Mouse (Mus musculus): ENCODE measurements around the gene Entpd7.

Gene Entpd7

DNA sequence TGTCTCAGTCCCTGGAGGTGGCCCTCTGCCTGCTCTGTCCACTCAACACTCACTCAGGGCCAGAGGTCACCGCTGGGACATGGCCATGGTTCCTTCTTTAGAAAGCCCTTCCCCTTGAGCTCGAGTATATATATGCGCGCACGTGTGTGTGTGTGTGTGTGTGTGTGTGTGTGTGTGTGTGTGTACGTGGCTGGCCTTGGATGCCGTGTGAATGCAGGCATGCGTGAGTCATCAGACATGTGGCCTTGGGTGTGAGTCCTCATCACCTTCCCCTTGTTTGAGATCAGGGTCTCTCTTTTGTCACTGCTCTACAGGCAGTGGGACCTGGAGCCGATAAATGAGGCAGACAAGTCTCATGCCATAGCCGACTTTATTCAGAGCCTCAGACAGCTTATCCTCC is 34.0 kb downstream of the Entpd7 start:
- DNase-seq (ENCODE audit: low spot score in 2 of 2): no peak

DNA sequence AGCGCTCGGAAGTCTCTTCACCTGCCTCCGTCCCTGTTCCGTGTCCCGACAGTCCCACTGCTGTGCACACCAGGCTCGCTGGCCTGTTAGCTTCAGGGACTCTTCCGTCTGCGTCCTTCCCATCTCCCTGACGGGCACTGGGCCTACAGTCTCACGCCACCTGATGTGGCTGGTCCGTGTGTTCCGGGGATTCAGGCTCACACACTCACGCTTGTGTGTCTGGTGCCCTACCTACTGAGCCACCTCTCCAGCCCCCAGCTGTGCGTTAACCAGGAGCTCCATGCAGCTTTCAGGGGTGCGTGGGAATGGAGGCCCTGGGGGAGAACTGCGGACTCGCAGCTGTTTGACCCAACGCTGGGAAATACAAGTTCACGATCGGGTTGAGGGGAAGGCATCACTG is 34.7 kb downstream of the Entpd7 start:
- DNase-seq (ENCODE audit: low spot score in 2 of 2): no peak

DNA sequence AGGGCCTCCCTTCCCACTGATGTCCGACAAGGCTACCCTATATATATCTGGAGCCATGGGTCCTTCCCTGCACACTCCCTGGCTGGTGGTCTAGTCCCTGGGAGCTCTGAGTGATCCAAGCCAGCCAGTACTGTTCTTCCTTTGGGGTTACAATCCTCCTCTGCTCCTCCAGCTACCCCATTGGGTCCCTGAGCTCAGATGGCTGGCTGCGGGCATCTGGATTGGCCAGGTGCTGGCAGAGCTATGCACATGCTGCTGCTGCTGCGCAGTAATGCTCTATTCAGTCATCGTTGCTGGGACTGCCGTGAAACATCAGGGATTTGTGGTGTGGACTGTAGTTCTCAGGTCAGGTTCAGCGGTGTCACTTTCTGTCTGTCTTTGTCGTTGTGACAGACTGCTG is 35.3 kb downstream of the Entpd7 start:
- no peak for DNase-seq (ENCODE audit: low spot score in 2 of 2)

DNA sequence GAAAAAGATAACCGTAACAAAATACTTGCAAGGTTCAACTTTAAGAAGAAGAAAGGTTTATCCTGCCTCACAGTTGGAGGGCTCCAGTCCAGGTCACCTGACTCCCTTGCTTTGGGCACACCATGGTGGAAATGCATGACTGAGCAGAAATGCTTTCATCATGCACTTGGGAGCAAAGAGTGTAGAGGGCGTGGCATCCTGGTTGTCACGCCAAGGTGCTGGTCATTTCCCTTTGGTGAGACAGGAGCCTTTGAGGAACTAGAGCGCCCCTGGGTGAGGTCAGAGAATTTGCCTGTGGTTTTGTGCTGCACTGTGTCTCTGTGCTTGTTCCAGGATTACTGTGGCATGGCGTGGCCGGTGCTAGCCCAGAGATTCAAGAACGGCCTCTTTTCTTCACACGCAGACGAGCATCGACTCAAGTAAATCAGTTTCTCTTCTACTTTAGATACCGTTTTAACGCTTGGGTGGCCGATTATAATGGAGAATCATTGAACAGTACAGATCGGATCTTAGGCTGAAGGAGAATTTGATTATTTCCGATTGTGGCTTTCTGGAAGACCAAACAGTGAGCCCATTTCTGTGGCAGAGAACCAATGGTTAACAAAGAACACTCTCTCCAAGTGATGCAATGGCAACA is 37.2 kb downstream of the Entpd7 start:
- peak in 1 of 2 experiments; percentile 47 for DNase-seq (ENCODE audit: low spot score in 2 of 2)

DNA sequence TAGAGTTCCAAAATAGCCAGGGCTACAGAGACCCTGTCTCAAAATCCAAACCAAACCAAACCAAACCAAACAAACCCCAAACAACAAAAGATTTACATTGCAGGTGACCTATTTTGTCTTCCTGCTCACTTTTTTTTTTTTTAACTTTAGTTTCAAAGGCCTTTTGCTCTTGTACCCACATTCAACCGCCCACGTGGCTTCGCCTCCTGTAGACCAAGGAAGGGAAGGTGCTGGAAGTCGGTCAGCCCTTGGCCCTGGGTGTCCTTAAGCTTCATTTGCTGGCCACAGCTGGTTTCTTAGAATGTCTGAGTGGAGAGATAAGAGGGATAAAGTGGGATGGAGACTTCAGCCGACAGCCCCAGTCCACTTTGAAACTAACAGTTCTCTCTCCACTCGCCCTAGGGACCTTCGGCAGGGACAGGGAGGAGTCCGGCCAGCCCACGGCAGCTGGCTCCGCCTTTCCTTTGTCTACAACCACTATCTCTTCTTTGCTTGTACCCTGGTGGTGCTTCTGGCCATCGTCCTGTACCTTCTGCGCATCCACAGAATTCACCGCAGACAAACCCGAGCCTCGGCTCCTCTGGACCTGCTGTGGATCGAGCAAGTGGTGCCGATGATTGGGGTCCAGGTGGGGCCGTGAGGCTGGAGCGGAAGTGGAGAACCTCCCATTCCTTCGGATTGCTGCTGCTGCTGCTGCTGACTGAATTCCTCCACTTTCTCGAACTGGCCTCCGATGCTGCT is 40.0 kb downstream of the Entpd7 start:
- DNase-seq (ENCODE audit: low spot score in 2 of 2): no peak

DNA sequence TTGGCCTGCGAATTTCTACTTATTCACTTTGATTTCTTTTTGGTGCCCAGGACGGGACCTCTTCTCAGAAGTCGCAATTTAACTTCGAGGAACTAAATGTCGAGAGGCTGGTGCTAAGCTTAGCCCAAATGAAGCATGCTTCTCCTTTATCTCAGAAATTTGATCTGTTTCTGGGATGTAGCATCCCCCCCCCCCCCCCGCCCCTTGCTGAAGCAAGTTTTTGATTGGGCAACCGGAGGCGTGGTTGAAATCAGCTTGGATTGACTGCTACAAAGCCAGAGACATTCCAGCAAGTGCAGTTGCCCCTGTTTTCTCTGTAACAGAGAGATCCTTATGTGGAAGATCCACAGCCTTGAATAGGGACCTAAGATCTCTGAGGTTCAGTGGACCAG is 40.6 kb downstream of the Entpd7 start:
- DNase-seq (ENCODE audit: low spot score in 2 of 2): no peak

DNA sequence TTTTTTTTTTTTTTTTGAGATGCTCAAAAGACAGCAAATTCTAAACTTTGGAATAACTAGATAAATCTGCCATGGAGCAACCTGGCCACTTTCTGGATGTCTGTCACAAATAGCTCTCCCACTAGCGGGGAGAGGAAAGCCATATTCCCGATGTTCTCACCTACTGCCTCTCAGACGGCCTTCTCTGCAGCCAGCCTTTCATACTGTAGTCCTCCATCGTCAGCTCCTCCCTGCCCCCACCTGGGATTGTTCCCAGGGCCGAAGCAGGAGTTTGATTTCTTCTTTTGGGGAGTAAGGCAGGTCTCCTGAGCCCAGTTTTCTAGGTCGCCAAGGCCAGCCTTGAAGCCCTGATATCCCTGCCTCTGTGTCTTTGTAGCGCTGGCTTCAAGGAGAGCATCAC is 41.7 kb downstream of the Entpd7 start:
- no peak for DNase-seq (ENCODE audit: low spot score in 2 of 2)

DNA sequence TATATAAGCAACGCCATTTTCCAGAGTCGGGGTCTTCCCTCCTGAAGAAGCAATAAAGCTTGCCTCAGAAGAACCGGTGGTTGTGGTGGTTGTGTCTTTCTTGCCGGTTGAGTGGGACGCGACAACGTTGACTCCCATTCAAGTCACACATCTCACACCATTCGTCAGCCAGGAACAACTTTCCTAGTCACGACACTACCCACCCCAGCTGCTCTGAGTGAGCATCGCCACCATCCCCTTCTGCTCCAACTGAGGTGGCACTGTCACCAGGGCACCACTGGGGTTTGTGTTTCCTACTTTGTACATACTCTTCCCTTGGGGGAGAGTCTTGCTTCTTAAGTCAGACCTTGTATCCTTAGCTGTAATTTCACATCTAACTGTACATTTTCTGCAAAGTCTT is 48.9 kb downstream of the Entpd7 start:
- no peak for DNase-seq (ENCODE audit: low spot score in 2 of 2)

DNA sequence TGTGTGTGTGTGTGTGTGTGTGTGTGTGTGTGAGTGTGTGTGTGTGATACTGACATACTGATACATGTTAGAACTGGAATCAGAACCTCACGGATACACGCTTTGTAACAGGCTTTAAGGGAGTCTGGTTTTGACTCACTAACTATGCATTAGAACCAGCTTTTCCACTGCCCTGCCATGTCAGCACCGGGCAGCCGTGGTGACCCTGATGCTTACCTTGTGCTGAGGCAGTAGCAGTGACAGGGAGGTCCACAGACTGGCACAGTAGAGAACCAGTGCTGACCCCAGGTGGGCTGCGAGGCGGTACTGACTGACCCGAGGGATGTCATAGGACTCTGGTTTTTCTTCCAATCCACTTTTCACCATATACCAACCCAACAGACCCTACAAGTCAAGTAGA is 53.9 kb downstream of the Entpd7 start:
- no peak for DNase-seq (ENCODE audit: low spot score in 2 of 2)

DNA sequence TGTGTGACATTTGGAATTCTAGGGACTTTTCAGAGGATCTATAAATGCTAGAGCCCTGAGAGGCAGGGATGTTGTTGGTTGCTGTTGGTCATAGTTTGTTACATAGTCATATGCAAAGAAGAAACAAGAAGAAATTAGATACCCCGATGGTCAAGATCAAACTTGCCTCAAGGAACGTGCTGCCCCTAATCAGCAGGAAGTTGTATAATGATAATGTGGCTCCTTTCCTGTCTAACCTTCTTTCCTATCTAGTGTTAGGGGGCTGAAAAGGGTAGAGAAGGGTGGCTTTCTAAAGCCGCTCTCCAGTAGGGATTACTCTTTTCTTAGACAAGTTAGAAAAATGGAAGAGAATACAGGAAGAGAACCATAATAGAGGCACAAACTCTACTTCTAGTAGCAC is 56.3 kb downstream of the Entpd7 start:
- no peak for DNase-seq (ENCODE audit: low spot score in 2 of 2)

DNA sequence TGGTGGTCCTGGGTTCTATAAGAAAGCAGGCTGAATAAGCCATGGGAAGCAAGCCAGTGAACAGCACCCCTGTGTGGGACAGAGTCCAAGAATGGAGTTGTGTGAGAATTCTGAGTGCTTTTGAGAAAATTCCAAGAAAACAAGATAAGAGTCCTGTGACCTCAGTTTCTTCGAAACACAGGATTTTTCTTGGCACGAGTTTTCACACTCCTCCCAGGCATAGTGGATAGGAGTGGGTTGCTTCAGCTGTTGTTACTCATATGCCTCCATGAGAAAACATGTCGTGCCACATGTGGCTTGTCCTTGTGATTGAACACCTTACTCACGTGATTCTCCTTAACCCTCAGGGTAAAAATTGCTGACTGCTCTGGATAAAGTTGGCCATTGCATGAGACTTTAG is 58.4 kb downstream of the Entpd7 start:
- DNase-seq (ENCODE audit: low spot score in 2 of 2): no peak

DNA sequence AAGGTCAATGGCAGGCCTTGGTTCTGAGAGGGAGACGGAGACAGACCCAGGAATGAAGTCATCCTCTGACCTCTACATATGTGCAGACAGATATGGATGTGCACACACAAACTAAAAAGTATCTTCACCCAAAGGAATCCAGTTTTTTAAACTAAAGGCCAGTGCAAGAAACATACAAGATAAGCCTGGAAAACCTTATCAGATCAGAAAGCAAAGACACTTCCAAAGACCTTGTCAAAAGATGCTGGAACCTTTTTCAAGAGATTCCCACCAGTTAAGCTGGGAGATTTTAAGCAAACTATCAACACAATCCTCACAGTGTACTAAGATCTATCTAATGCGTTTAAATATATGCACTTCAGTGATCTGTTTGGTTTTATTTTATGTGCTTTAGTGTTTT is 60.5 kb downstream of the Entpd7 start:
- no peak for DNase-seq (ENCODE audit: low spot score in 2 of 2)

DNA sequence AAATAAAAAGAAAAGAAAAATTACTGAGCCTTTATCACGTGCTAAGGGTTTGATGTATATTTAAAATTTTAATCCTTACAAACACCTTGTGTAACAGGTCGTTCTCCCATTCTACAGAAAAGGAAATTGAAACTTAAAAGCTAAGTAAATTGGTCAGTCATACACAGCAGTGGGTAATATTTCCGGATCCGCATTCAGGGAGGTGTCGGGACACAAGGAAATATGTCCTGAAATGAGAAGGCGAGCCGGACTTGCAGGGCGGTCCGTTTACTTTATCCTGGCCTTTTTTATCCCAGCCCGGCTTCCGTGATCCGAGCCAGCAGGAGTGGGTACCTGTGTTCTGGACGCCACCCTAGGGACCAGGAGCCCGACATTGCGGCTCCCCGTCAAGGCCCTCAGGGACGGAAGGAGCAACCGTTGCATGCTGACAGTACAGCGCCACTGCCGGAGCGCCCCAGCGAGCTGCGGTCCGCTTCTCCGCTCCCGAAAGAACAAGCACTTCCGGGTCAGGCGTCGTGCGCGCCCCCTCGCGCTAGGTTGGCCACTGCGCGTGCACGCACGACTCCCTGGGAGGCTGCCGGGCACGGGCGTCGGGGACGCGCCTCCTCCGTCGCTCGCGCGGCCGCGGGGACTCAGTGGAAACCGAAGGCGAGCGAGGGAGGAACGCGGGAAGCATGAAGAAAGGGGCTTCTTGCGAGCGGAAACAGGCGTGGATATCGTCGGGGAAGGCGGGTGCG is 63.2 kb downstream of the Entpd7 start, which contains the start of the genes Cutc and Cox15:
Cutc (plus strand) TSS at position 508 of the 737 bp plus-strand sequence.
Cox15 (minus strand) TSS at position 512 of the 737 bp plus-strand sequence.
- DNase-seq (ENCODE audit: low spot score in 2 of 2): peak; percentile 90 to 93

DNA sequence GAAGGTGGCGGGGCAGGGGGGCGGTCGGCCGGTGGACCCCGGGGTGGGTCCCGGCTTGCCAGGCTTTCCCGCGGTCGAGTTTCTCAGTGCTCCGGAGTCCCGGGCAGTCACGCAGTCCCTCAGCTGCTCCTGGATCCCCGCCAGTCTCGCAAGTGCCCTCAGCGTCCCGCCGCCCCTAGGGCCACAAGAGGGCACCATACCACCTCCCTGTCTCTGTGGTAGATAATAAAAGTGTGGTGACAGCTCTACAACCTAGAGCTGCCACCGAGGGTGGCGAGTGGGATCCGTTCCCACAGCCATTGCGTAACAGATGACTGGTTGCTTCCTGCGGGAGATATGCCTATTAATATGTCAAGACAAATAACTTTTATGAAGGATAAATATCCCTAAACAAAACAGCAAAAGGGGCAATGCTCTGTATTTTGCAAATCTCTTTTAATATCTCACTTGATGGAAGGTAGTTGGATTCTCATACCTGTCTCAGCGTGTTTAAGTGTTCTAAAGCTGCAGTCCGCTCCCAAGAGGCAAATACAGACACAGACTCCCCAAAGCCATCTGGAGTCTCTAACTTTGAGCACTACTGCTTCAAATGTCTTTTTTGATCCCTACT is 63.9 kb downstream of the Entpd7 start:
- DNase-seq (ENCODE audit: low spot score in 2 of 2): peak; percentile 84 to 90

DNA sequence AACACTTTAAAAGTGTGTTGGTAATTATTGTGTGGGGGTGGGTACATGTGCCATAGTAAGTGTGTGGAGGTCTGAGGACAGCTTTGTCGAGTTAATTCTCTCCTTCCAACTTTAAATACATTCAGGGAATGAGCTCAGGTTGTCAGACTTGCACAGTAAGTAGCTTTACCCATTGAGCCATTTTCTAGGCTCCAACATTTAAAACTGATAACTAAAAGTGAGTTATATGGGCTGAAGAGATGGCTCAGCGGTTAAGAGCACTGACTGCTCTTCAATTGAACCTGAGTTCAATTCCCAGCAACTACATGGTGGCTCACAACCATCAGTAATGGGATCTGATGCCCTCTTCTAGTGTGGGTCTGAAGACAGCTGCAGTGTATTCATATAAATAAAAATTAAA is 64.8 kb downstream of the Entpd7 start:
- DNase-seq (ENCODE audit: low spot score in 2 of 2): no peak

DNA sequence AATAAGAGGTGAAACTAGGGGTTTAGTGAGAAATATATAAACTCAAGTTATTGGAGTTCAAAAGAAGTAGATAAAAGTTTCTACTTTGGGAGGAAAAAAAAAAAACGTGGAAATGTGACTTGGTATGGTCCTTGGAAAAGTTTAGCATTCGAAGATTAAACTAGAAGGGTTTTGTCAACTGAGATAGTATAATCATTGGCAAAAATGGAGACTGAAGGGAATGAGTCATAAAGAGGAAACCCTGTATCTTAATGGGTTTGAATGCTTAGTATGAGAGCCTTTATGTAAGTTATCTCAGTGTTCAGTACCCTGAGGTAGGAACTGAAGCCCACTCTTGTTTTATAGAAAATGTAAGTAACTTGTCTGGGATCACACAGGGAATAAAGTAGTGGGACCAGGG is 65.4 kb downstream of the Entpd7 start:
- DNase-seq (ENCODE audit: low spot score in 2 of 2): no peak

DNA sequence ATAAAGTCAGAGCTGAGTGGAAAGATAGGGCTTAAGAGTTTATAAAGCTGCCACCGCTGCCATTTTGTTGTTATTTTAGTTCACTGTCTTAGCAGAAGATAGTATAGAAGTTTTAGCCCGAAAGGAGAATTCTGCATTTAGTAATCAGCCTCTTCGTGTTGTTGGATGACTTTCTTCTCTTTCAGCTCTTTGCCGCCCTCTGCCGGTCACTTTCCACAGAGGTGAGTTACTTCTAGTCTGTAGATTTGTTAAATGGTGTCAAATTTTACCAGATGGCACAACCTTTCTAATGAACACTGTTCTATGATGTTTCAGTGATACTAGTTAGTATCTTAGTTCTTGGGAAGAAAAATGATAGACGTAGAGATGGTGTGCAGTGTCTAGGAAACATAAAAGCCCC is 71.0 kb downstream of the Entpd7 start:
- peak; percentile 53 to 72 for DNase-seq (ENCODE audit: low spot score in 2 of 2)

DNA sequence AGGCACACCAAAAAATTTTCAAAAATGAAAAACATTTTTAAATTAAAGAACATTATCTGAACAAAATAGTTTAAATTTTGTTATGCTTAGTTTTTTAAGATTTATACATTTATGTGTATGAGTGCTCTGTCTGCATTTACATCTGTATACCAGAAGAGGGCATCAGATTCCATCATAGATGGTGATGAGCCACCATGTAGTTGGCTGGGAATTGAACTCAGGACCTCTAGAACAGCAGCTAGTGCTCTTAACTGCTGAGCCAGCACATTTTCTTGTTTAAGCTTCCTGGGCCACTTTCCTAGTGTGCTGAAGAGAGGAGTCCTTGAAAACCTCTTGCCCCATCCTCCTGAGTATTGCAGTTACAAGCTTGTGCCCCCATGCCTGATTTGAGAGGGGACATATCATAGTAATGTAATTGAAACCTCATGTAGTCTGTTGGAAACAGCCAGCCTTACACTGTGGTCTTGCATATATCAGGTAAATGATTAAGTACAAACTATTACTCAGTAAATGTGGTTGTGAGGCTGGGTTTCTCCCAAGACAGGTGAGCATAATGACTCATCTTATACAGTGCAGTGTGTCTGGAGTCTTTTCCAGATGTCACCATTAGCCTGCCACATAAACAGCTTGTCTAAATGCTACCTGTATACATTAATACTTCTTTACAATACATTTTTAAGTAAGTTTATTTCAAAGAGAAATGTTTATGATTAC is 72.2 kb downstream of the Entpd7 start:
- DNase-seq (ENCODE audit: low spot score in 2 of 2): no peak

DNA sequence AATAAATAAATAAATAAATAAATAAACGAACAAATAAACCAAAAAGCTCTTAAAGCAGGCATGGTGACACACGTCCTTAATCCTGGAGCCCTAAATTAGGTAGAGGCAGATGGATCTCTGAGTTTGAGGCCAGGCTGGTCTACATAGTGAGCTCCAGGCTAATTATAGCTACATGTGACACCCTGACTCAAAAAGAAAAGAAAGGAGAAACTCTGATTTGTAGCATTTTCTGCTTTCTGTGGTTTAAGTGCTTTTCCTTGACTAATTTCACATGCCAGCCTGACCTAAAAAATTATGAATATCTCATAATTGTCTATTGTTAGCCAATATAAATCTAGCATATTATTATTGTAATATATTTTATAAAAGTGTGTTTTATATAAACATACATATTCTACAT is 72.9 kb downstream of the Entpd7 start:
- no peak for DNase-seq (ENCODE audit: low spot score in 2 of 2)

DNA sequence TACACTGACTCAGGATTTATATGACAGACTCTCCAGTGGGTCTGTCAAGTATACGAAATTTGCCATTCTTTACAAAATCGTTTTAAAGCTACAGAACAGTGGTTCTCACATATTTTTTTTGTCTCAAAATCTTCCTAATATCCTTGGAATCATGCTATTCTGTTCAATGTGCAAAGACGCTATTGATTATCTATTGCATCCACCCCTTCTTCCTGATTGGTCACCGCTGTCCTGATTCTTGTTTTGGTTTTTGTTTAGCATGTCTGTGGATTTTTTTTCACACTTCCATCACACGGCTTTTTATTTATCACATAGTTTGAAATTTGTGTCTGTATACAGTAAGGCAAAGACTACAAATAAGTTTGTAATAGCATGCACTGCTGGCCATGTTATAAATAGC is 77.0 kb downstream of the Entpd7 start:
- DNase-seq (ENCODE audit: low spot score in 2 of 2): no peak

DNA sequence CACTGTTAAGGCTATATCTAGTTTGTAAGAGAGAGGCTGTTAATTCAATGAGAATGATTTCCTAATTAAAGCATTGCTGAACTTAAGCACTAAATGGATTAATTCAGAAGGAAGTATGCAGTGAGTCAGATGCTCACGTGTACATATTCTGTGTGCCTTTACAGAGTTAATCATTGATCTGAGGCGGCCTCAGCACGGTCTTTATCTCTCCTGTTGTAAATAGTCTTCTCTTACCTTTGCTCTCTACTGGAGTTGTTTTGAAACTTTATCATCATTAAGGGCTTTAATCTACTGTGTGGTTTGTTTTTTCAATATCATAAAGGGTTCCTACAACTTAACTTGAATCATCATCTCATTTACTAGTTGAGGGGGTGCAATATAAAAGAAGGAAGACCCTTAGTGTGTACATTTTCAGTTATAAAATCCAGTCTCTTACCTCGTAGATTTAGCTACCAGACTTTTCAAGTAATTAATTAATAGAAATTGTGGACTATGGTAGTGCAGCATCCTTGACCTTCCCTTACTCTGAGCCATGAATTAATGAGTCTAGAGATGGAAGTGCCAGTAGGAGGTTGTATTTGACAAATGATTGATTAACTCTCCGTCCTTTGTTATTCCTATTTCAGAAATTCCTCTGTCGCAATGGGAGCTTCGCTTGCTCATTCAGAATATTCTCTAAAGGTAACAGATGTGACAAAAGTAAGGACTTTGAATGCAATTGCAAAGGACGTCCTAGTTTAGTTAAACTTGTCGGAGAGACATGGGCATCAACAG is 78.3 kb downstream of the Entpd7 start:
- DNase-seq (ENCODE audit: low spot score in 2 of 2): no peak
